Mouse (Mus musculus) embryonic facial prominence, embryonic 14.5 days (tissue): ENCODE data around the gene Cfb. TPM values are rescaled to one million over a fixed set of nuclear protein-coding genes. Genes with fewer than 3 reads are reported as not detected.
"Not testable (repeated sequence)": the region's sequence is repeated elsewhere in the genome, so short reads cannot be mapped to it uniquely, and the experiment has no call there.

Experiments
- ATAC-seq: fragments of 200-750 bp; cut with Nextera tagmentation; 2 replicates; pipeline ENCODE4 v1.8.0; 2017; ENCODE audit warnings: low read depth, moderate number of reproducible peaks, moderate TSS enrichment
- DNase-seq: peaks from one replicate; pipeline ENCODE4 v3.0.0-alpha.2; 2015; ENCODE audit warnings: low spot score
- H3K27ac ChIP-seq: fragments of 300-500 bp; sonication (generic); replicated peaks from 2 replicates; pipeline ENCODE4 v1.5.1; 2014; ENCODE audit warnings: low read depth, mild to moderate bottlenecking, low read length, moderate library complexity
- H3K27me3 ChIP-seq: fragments of 300-500 bp; sonication (generic); replicated peaks from 2 replicates; pipeline ENCODE4 v1.6.1; 2014; ENCODE audit warnings: low read length; ENCODE audit not compliant: control insufficient read depth, insufficient read depth
- H3K36me3 ChIP-seq: fragments of 300-500 bp; sonication (generic); 2 replicates; pipeline ENCODE4 v1.6.1; 2014; ENCODE audit warnings: low read length, mixed read lengths; ENCODE audit not compliant: control insufficient read depth, insufficient read depth
- H3K4me1 ChIP-seq: fragments of 300-500 bp; sonication (generic); 2 replicates; pipeline ENCODE4 v1.6.1; 2014; ENCODE audit warnings: antibody characterized with exemption, low read length; ENCODE audit not compliant: control insufficient read depth, insufficient read depth
- H3K4me2 ChIP-seq: fragments of 300-500 bp; sonication (generic); 2 replicates; pipeline ENCODE4 v1.6.1; 2014; ENCODE audit warnings: low read depth, mild to moderate bottlenecking, low read length, moderate library complexity, mixed read lengths
- H3K4me3 ChIP-seq: fragments of 300-500 bp; sonication (generic); 2 replicates; pipeline ENCODE4 v1.5.1; 2014; ENCODE audit warnings: low read depth, mild to moderate bottlenecking, low read length
- H3K9ac ChIP-seq: fragments of 300-500 bp; sonication (generic); 2 replicates; pipeline ENCODE4 v1.6.1; 2014; ENCODE audit warnings: low read depth, mild to moderate bottlenecking, low read length, moderate library complexity, mixed read lengths
- H3K9me3 ChIP-seq: fragments of 300-500 bp; sonication (generic); 2 replicates; pipeline ENCODE4 v1.6.1; 2016; ENCODE audit warnings: low read length; ENCODE audit not compliant: control insufficient read depth
- WGBS: fragments of 180-500 bp; shearing (Covaris S2); extraction: QIAGEN DNeasy Blood & Tissue Kit; methylation state at CpG from one replicate; pipeline ENCODE4 v1.1.7; 2014; 5-methylcytosine and 5-hydroxymethylcytosine counted together
- polyA plus RNA-seq: library from polyadenylated mRNA; unstranded; fragments of >200 nt; fragmentation: Nextera tagmentation; extraction: Ambion mirVana; gene quantifications from 2 replicates; pipeline ENCODE4 v1.2.1, GENCODE M21; 2014

Cfb gene
- polyA plus RNA-seq, 1 experiment from 2014 or later: 1.8 TPM

GRCm38 (mm10) chr17:34838785-34839184 lies 23.5 kb downstream of the Cfb start:
- Histone ChIP-seq H3K4me3 (no peak overlapping the region), H3K4me1 (peaks cover 15% of the 10 kb centered on the region), H3K36me3 (peaks cover 71% of the 10 kb centered on the region), H3K27me3 (no peaks in the 10 kb centered on the region), H3K9me3 (no peaks in the 10 kb centered on the region), H3K4me2 (no peak overlapping the region), H3K27ac (no peak overlapping the region), H3K9ac (no peak overlapping the region)
- ATAC-seq: no peak
- DNase-seq: no peak
- 91% methylated on average over 7 of the region's 7 CpGs for WGBS

DNA sequence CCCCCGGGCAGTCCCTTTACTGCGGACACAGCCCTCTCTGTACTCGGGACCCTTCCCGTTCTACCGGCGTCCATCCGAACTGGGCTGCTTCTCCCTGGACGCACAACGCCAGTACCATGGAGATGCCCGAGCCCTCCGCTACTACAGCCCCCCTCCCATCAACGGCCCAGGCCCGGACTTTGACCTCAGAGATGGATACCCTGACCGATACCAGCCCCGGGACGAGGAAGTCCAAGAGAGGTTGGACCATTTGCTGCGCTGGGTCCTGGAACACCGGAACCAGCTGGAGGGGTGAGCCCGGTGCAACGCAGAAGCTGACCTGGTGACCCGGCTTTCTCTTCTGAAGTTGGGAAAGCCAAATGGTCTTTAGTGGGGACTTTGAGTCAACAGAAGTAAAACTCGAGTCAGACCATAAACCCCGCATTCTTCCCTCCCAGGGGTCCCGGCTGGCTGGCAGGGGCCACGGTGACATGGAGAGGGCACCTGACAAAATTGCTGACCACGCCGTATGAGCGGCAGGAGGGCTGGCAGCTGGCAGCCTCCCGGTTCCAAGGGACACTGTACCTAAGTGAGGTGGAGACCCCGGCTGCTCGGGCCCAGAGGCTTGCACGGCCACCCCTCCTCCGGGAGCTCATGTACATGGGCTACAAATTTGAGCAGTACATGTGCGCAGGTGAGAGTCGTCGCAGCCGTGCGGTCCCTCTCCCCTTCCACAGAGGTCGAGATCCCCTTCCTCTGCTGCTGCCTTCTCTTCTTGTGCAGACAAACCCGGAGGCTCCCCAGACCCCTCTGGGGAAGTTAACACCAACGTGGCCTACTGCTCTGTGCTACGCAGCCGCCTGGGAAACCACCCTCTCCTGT lies 24.6 kb downstream of the Cfb start:
- Histone ChIP-seq H3K9me3 (no peaks in the 10 kb centered on the region), H3K36me3 (peaks cover 67% of the 10 kb centered on the region), H3K9ac (peak overlapping the region; percentile 80), H3K4me1 (peaks cover 15% of the 10 kb centered on the region), H3K4me2 (peak overlapping the region; percentile 98), H3K27ac (peak overlapping the region; percentile 84), H3K4me3 (peak overlapping the region; percentile 65), H3K27me3 (no peaks in the 10 kb centered on the region)
- 49% methylated on average over 33 of the region's 43 CpGs for WGBS
- peak; percentile 13; the same call in 1 of the 2 replicates for ATAC-seq
- no peak for DNase-seq

DNA sequence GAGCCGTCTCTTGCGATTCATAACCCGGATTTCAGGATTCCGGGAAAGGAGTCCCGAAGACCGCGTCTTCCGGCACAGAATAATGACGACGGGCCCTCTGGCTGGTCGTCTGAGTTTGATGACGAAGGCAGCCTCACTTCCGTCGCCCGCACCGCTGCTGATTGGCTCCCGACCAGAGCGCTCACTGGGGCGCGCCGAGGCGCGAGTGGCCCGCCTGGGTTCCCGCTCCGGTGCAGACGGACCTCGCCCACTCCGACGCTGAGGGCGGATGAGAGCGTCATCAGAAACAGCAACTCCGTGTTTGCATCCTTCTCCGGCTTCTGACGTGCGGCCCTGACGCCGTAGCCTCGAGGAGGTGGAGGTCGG lies 25.5 kb downstream of the Cfb start, which contains the start of the genes Stk19 and Dxo:
TSS of gene Stk19 (minus strand) at position 90 of the 366 bp plus-strand sequence.
TSS of gene Dxo (plus strand) at position 164 of the 366 bp plus-strand sequence.
- DNase-seq: peak; percentile 98
- Histone ChIP-seq H3K27ac (peak within 1 kb of the TSS; percentile 84), H3K36me3 (peaks cover 62% of the 10 kb centered on the region), H3K4me3 (peak within 1 kb of the TSS; percentile 65), H3K4me1 (peaks cover 15% of the 10 kb centered on the region), H3K27me3 (no peaks in the 10 kb centered on the region), H3K9me3 (no peaks in the 10 kb centered on the region), H3K4me2 (peak within 1 kb of the TSS; percentile 98), H3K9ac (peak within 1 kb of the TSS; percentile 80)
- peak; percentile 96 for ATAC-seq
- WGBS: 0% methylated on average over 33 of the region's 40 CpGs

- DNase-seq (no peak), ATAC-seq (peak; percentile 74)
- peak overlapping the region; percentile 84 for H3K27ac ChIP-seq
- no peaks in the 10 kb centered on the region for H3K9me3 ChIP-seq
- H3K4me2 ChIP-seq: peak overlapping the region; percentile 98
- peaks cover 15% of the 10 kb centered on the region for H3K4me1 ChIP-seq
- peak overlapping the region; percentile 65 for H3K4me3 ChIP-seq
- H3K9ac ChIP-seq: peak overlapping the region; percentile 73
- no peaks in the 10 kb centered on the region for H3K27me3 ChIP-seq
- peaks cover 59% of the 10 kb centered on the region for H3K36me3 ChIP-seq
- 6% methylated on average over 32 of the region's 48 CpGs for WGBS
Measured at GRCm38 (mm10) chr17:34836155-34836855, 26.0 kb downstream of the Cfb start.

GRCm38 (mm10) chr17:34830776-34831175 lies 31.5 kb downstream of the Cfb start:
- not testable (repeated sequence) for H3K27ac ChIP-seq, H3K4me1 ChIP-seq, DNase-seq, H3K9ac ChIP-seq, H3K27me3 ChIP-seq, H3K4me2 ChIP-seq, H3K9me3 ChIP-seq, ATAC-seq, H3K4me3 ChIP-seq
- WGBS: 89% methylated on average over 1 of the region's 1 CpGs
- peaks cover 57% of the 10 kb centered on the region for H3K36me3 ChIP-seq

DNA sequence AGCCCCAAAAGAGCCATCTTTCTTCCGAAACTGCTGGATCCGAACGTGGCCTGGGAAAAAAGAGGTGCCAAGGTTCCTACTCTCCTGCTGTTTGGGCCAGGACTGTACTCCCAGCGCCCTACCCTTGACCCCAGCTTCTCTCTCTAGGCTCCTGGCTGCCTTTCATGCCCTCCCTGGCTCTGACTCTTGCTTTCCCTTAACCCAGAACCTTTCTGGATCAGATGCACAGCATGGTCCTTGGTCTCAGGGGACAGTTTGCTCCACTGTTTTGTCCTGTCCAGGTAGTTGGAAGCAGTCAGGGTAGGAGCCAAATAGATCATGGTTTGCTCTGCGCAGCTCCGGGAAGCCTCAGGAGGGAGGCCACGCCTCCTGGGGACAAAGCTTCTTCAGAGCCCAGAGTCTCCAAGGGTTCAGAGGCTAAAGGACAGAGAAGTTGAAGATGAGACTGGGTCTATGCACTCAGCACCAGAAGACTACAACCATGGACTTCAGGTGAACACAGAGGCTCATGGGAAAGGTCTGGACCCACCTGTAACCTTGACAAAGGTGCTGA lies 47.4 kb downstream of the Cfb start:
- no peaks in the 10 kb centered on the region for H3K4me1 ChIP-seq
- 79% methylated on average over 7 of the region's 7 CpGs for WGBS
- no peak overlapping the region for H3K27ac ChIP-seq
- H3K9ac ChIP-seq: no peak overlapping the region
- ATAC-seq (no peak), DNase-seq (no peak)
- H3K4me3 ChIP-seq: no peak overlapping the region
- H3K9me3 ChIP-seq: no peaks in the 10 kb centered on the region
- H3K27me3 ChIP-seq: no peaks in the 10 kb centered on the region
- no peaks in the 10 kb centered on the region for H3K36me3 ChIP-seq
- no peak overlapping the region for H3K4me2 ChIP-seq

DNA sequence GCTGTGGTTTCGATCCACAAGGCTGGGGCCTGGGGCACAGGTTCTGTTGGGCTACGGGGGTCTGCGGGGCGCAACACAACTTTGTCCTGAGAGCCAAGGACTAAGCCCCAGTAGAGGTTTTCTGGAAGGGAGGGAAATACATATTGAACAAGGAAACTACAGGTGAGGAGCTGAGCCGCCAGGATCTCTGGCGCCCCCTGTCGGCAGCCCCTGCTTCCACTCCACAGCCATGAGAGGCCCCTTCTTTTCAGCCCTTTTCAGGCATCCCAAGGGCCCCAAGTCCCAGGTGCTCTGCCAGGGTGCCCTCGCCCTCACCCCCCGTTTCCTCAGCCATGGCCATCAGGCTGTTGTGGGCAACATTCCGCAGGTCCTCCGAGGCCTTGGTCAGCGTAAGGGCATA lies 48.6 kb downstream of the Cfb start:
- not testable (repeated sequence) for ATAC-seq, H3K4me2 ChIP-seq, H3K36me3 ChIP-seq, H3K27me3 ChIP-seq, H3K9ac ChIP-seq, H3K9me3 ChIP-seq, H3K4me3 ChIP-seq, H3K4me1 ChIP-seq, DNase-seq, H3K27ac ChIP-seq
- 67% methylated on average over 12 of the region's 12 CpGs for WGBS

DNA sequence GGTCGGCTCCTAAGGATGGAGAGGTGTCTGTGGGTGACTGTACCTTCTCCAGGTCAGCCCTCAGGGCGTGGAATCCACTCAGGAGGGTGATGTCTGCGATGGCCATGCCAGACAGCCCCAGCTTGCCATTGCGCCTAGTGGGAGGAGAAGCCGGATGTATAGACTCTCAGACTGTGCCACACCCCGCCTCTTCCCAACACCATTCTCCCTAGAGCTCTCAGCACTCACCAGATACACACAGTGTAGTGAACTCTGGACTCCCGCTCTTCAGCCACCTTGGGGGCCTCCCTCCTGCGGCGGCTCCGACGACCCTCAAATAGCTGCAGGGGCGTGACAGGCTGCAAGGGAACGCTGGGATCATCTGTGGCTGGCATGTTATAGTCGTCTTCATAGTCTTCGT lies 51.0 kb downstream of the Cfb start:
- Histone ChIP-seq H3K4me3 (no peak overlapping the region), H3K4me1 (no peaks in the 10 kb centered on the region), H3K9ac (no peak overlapping the region), H3K4me2 (no peak overlapping the region), H3K27ac (no peak overlapping the region), H3K27me3 (no peaks in the 10 kb centered on the region), H3K9me3 (no peaks in the 10 kb centered on the region), H3K36me3 (no peaks in the 10 kb centered on the region)
- WGBS: 81% methylated on average over 14 of the region's 15 CpGs
- DNase-seq (no peak), ATAC-seq (no peak)
